Mouse (Mus musculus) liver, embryonic 12.5 days (tissue): ENCODE measurements around the gene 4933427D14Rik. TPM values are rescaled to one million over a fixed set of nuclear protein-coding genes. Genes with fewer than 3 reads are reported as not detected.
A peak's percentile ranks its signal among the peaks of the same experiment; 100 is the strongest.

Source experiments
- ATAC-seq: fragments of 200-750 bp; cut with Nextera tagmentation; 2 replicates; pipeline ENCODE4 v1.8.0; 2017; ENCODE audit warnings: moderate number of reproducible peaks, mild to moderate bottlenecking, moderate library complexity
- H3K27ac ChIP-seq: fragments of 300-500 bp; sonication (generic); 2 replicates; pipeline ENCODE4 v1.5.1; 2016; ENCODE audit warnings: mild to moderate bottlenecking
- H3K27me3 ChIP-seq: fragments of 300-500 bp; sonication (generic); replicated peaks from 2 replicates; pipeline ENCODE4 v1.6.1; 2016; ENCODE audit warnings: mild to moderate bottlenecking, moderate library complexity
- H3K36me3 ChIP-seq: fragments of 300-500 bp; sonication (generic); 2 replicates; pipeline ENCODE4 v1.6.1; 2016; ENCODE audit warnings: mild to moderate bottlenecking, moderate library complexity
- H3K4me1 ChIP-seq: fragments of 300-500 bp; sonication (generic); 2 replicates; pipeline ENCODE4 v1.6.1; 2016
- H3K4me2 ChIP-seq: fragments of 300-500 bp; sonication (generic); 2 replicates; pipeline ENCODE4 v1.6.1; 2016; ENCODE audit warnings: mild to moderate bottlenecking, moderate library complexity
- H3K4me3 ChIP-seq: fragments of 300-500 bp; sonication (generic); 2 replicates; pipeline ENCODE4 v1.5.1; 2016; ENCODE audit warnings: mild to moderate bottlenecking, moderate library complexity
- H3K9ac ChIP-seq: fragments of 300-500 bp; sonication (generic); 2 replicates; pipeline ENCODE4 v1.6.1; 2016; ENCODE audit warnings: mild to moderate bottlenecking, moderate library complexity
- H3K9me3 ChIP-seq: fragments of 300-500 bp; sonication (generic); replicated peaks from 2 replicates; pipeline ENCODE4 v1.6.1; 2016; ENCODE audit warnings: mild to moderate bottlenecking, moderate library complexity
- WGBS: fragments of 180-500 bp; shearing (Covaris S2); methylation state at CpG from one replicate; pipeline ENCODE4 v1.1.7; 2016; ENCODE audit not compliant: insufficient replicate concordance; 5-methylcytosine and 5-hydroxymethylcytosine counted together
- polyA plus RNA-seq: library from polyadenylated mRNA; unstranded; fragments of >200 nt; fragmentation: Nextera tagmentation; extraction: Ambion mirVana; gene quantifications from 2 replicates; pipeline ENCODE4 v1.2.1, GENCODE M21; 2016

4933427D14Rik gene
- polyA plus RNA-seq, 1 experiment from 2014 or later = 5.3 TPM

GRCm38 (mm10) chr11:72155981-72156428 is 51.3 kb downstream of the 4933427D14Rik start:
- ATAC-seq = no peak
- no peak overlapping the region for H3K4me3 ChIP-seq
- H3K9ac ChIP-seq = no peak overlapping the region
- H3K9me3 ChIP-seq = no peaks in the 10 kb centered on the region
- H3K36me3 ChIP-seq = peaks cover 47% of the 10 kb centered on the region
- H3K27ac ChIP-seq = no peak overlapping the region
- WGBS = 81% methylated on average over 4 of the region's 4 CpGs
- H3K4me1 ChIP-seq = no peaks in the 10 kb centered on the region
- H3K4me2 ChIP-seq = no peak overlapping the region
- H3K27me3 ChIP-seq = no peaks in the 10 kb centered on the region

- ATAC-seq = no peak
- Histone ChIP-seq H3K27me3 (no peaks in the 10 kb centered on the region), H3K4me1 (no peaks in the 10 kb centered on the region), H3K4me2 (no peak overlapping the region), H3K36me3 (peaks cover 47% of the 10 kb centered on the region), H3K9ac (no peak overlapping the region), H3K4me3 (no peak overlapping the region), H3K27ac (no peak overlapping the region), H3K9me3 (no peaks in the 10 kb centered on the region)
- WGBS = 80% methylated on average over 11 of the region's 11 CpGs
Observed at GRCm38 (mm10) chr11:72155186-72155980, 51.9 kb downstream of the 4933427D14Rik start.

- no peaks in the 10 kb centered on the region for H3K27me3 ChIP-seq
- no peak overlapping the region for H3K9ac ChIP-seq
- no peak for ATAC-seq
- 72% methylated on average over 12 of the region's 12 CpGs for WGBS
- no peaks in the 10 kb centered on the region for H3K9me3 ChIP-seq
- H3K27ac ChIP-seq = no peak overlapping the region
- no peak overlapping the region for H3K4me2 ChIP-seq
- H3K36me3 ChIP-seq = peaks cover 38% of the 10 kb centered on the region
- no peaks in the 10 kb centered on the region for H3K4me1 ChIP-seq
- no peak overlapping the region for H3K4me3 ChIP-seq
Observed at GRCm38 (mm10) chr11:72153122-72153862, 54.0 kb downstream of the 4933427D14Rik start.

GRCm38 (mm10) chr11:72151120-72151519 is 56.1 kb downstream of the 4933427D14Rik start:
- no peak overlapping the region for H3K9ac ChIP-seq
- no peaks in the 10 kb centered on the region for H3K27me3 ChIP-seq
- ATAC-seq = no peak
- no peaks in the 10 kb centered on the region for H3K4me1 ChIP-seq
- 62% methylated on average over 2 of the region's 2 CpGs for WGBS
- H3K4me2 ChIP-seq = no peak overlapping the region
- H3K27ac ChIP-seq = no peak overlapping the region
- no peaks in the 10 kb centered on the region for H3K9me3 ChIP-seq
- H3K4me3 ChIP-seq = no peak overlapping the region
- H3K36me3 ChIP-seq = peaks cover 25% of the 10 kb centered on the region

- H3K9ac ChIP-seq = no peak overlapping the region
- 60% methylated on average over 3 of the region's 3 CpGs for WGBS
Observed at GRCm38 (mm10) chr11:72147910-72148309, 59.3 kb downstream of the 4933427D14Rik start.

GRCm38 (mm10) chr11:72145877-72146248 is 61.4 kb downstream of the 4933427D14Rik start:
- no peak overlapping the region for H3K4me2 ChIP-seq
- H3K36me3 ChIP-seq = no peaks in the 10 kb centered on the region
- H3K27ac ChIP-seq = no peak overlapping the region
- WGBS = 36% methylated on average over 1 of the region's 1 CpGs
- no peak for ATAC-seq
- H3K4me1 ChIP-seq = no peaks in the 10 kb centered on the region
- H3K4me3 ChIP-seq = no peak overlapping the region
- peaks cover 26% of the 10 kb centered on the region for H3K27me3 ChIP-seq
- H3K9me3 ChIP-seq = no peaks in the 10 kb centered on the region
- H3K9ac ChIP-seq = no peak overlapping the region

More at GRCm38 (mm10) chr11:72147910-72148309, 59.3 kb downstream of the 4933427D14Rik start:
- Histone ChIP-seq H3K4me3 (no peak overlapping the region), H3K9me3 (no peaks in the 10 kb centered on the region), H3K27ac (no peak overlapping the region), H3K4me2 (no peak overlapping the region), H3K4me1 (no peaks in the 10 kb centered on the region), H3K36me3 (peaks cover 2% of the 10 kb centered on the region; the same call in 1 of the 2 replicates), H3K27me3 (peaks cover 11% of the 10 kb centered on the region)
- no peak for ATAC-seq

GRCm38 (mm10) chr11:72145182-72145876 is 61.9 kb downstream of the 4933427D14Rik start:
- Histone ChIP-seq H3K27me3 (peaks cover 28% of the 10 kb centered on the region), H3K9ac (no peak overlapping the region), H3K9me3 (no peaks in the 10 kb centered on the region), H3K36me3 (no peaks in the 10 kb centered on the region), H3K27ac (no peak overlapping the region), H3K4me3 (no peak overlapping the region), H3K4me2 (no peak overlapping the region), H3K4me1 (no peaks in the 10 kb centered on the region)
- WGBS = 4% methylated on average over 2 of the region's 2 CpGs
- no peak for ATAC-seq

GRCm38 (mm10) chr11:72142889-72143288 is 64.4 kb downstream of the 4933427D14Rik start:
- Histone ChIP-seq H3K27ac (no peak overlapping the region), H3K4me3 (no peak overlapping the region), H3K4me1 (no peaks in the 10 kb centered on the region), H3K4me2 (no peak overlapping the region), H3K9me3 (no peaks in the 10 kb centered on the region), H3K36me3 (no peaks in the 10 kb centered on the region), H3K9ac (no peak overlapping the region), H3K27me3 (peaks cover 33% of the 10 kb centered on the region)
- no peak for ATAC-seq
- 45% methylated on average over 10 of the region's 10 CpGs for WGBS

- 49% methylated on average over 6 of the region's 6 CpGs for WGBS
- ATAC-seq = no peak
- Histone ChIP-seq H3K27ac (no peak overlapping the region), H3K9ac (no peak overlapping the region), H3K4me3 (no peak overlapping the region), H3K9me3 (no peaks in the 10 kb centered on the region), H3K4me1 (0 out of 2 replicates have a peak, but pooled peaks cover 3% of the 10 kb centered on the region), H3K4me2 (no peak overlapping the region), H3K36me3 (no peaks in the 10 kb centered on the region), H3K27me3 (peaks cover 60% of the 10 kb centered on the region)
Observed at GRCm38 (mm10) chr11:72140198-72140597, 67.1 kb downstream of the 4933427D14Rik start.

GRCm38 (mm10) chr11:72136231-72136982 is 70.9 kb downstream of the 4933427D14Rik start:
- H3K27me3 ChIP-seq = peaks cover 77% of the 10 kb centered on the region
- no peak for ATAC-seq

More at GRCm38 (mm10) chr11:72136231-72136982, 70.9 kb downstream of the 4933427D14Rik start:
- H3K4me3 ChIP-seq = no peak overlapping the region
- no peak overlapping the region for H3K27ac ChIP-seq
- no peak overlapping the region for H3K9ac ChIP-seq
- H3K9me3 ChIP-seq = no peaks in the 10 kb centered on the region
- H3K36me3 ChIP-seq = no peaks in the 10 kb centered on the region
- WGBS = 22% methylated on average over 11 of the region's 11 CpGs
- H3K4me2 ChIP-seq = peak overlapping the region; percentile 66; the same call in 1 of the 2 replicates
- 0 out of 2 replicates have a peak, but pooled peaks cover 3% of the 10 kb centered on the region for H3K4me1 ChIP-seq
